Mouse (Mus musculus) liver, adult 2 months (tissue): ENCODE measurements around the gene Gm49366.

Source experiments
- CTCF ChIP-seq: fragments of 200-500 bp; IDR thresholded peaks from 2 replicates; pipeline ENCODE4 v1.5.1; 2011; ENCODE audit warnings: low read depth, low read length, control low read depth
- POLR2A ChIP-seq: fragments of 200-500 bp; IDR thresholded peaks from 2 replicates; pipeline ENCODE4 v1.6.1; 2011; ENCODE audit warnings: low read length, control low read depth; ENCODE audit not compliant: insufficient read depth; ENCODE audit errors: extremely low read depth

GRCm38 (mm10) chr12:84107692-84108091, 69.0 kb downstream of the Gm49366 start:
- TF ChIP-seq POLR2A (no peak), CTCF (no peak)
